Mouse (Mus musculus): ENCODE measurements around the gene Olfr206. TPM values are rescaled to one million over a fixed set of nuclear protein-coding genes. Genes with fewer than 3 reads are reported as not detected.
"Not testable (repeated sequence)": the region's sequence is repeated elsewhere in the genome, so short reads cannot be mapped to it uniquely, and the experiment has no call there.

Olfr206 gene
- total RNA-seq (2014; rRNA removed) (not detected in 2 replicates), polyA plus RNA-seq (2015; fragmentation: Nextera tagmentation; extraction: Ambion mirVana) (not detected in 2 replicates)

DNA sequence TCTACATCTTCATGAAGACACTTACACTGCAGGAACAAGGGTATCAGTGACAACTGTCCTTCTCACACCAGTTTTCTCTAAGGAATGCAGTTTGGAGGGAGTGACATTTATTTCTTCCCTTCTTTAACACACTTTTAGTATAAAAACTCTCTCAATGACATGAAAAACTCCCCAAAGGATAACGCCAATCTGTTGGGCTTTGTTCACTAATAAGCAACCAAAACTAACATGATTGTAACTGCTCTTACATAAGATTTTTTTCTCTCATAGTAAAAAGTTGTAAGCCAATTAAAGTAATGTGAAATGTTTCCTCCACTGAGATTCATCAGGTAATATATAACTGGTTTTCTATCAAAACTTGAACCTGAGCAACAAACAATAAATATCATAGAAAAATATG lies at the start of gene Olfr206:
Gene Olfr206, minus strand, starts transcription at position 101 of the 400 bp plus-strand sequence.
- no peak within 1 kb of the TSS for H3K27ac ChIP-seq (ENCODE audit: low read depth, low read length)

DNA sequence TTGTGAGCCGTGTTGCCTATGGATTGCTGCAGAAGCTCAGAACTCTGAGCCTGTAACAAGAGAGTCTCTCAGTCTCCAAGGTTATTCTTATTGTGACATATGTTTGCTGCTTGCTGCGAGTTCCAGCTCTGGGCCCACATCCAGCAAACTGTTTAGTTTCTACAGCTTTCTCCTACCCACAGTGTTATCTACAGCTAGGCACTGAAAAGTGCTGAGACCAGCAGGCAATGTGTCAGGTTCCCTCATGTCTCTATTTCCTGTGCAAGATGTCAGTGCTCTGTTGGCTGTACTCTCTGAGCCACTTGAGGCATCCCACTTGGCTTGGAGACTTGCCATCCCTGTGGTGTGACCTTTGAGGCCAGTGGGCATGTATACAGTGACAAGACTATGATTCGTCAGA lies 44.3 kb upstream of the Olfr206 start:
- TF ChIP-seq CTCF (IDR thresholded peaks at IDR 0.05): no peak
- Histone ChIP-seq H3K4me2 (ENCODE audit: low read depth, low read length, poor library complexity, severe bottlenecking) (no peak overlapping the region), H3K9ac (replicated peaks; ENCODE audit: low read length, poor library complexity, severe bottlenecking) (no peak overlapping the region), H3K36me3 (ENCODE audit: insufficient read depth, low read length) (no peaks in the 10 kb centered on the region), H3K4me3 (ENCODE audit: low read depth, low read length) (no peak overlapping the region), H3K4me1 (ENCODE audit: insufficient read depth, low read length) (no peaks in the 10 kb centered on the region), H3K9me3 (ENCODE audit: low read length) (0 out of 2 replicates have a peak, but pooled peaks cover 3% of the 10 kb centered on the region), H3K27me3 (ENCODE audit: insufficient read depth, low read length) (no peaks in the 10 kb centered on the region), H3K27ac (ENCODE audit: low read depth, low read length) (no peak overlapping the region)
- DNase-seq (ENCODE audit: low spot score): peak; percentile 13
- 75% methylated on average over 3 of the region's 3 CpGs for WGBS
- ATAC-seq (ENCODE audit: low FRiP score): peak; percentile 7; the same call in 1 of the 2 replicates

More for the DNA sequence above, at the start of gene Olfr206:
- Histone ChIP-seq H3K9me3 (ENCODE audit: low read length) (no peaks in the 10 kb centered on the region), H3K4me1 (ENCODE audit: insufficient read depth, low read length) (no peaks in the 10 kb centered on the region), H3K36me3 (ENCODE audit: insufficient read depth, low read length) (no peaks in the 10 kb centered on the region), H3K9ac (replicated peaks; ENCODE audit: low read length, poor library complexity, severe bottlenecking) (no peak within 1 kb of the TSS), H3K4me3 (ENCODE audit: low read depth, low read length) (no peak within 1 kb of the TSS), H3K4me2 (ENCODE audit: low read depth, low read length, poor library complexity, severe bottlenecking) (no peak within 1 kb of the TSS), H3K27me3 (ENCODE audit: insufficient read depth, low read length) (no peaks in the 10 kb centered on the region)
- TF ChIP-seq CTCF (IDR thresholded peaks at IDR 0.05): no peak
- DNase-seq (ENCODE audit: low spot score): no peak
- no peak for ATAC-seq (ENCODE audit: low FRiP score)
- 85% methylated on average over 1 of the region's 1 CpGs for WGBS

DNA sequence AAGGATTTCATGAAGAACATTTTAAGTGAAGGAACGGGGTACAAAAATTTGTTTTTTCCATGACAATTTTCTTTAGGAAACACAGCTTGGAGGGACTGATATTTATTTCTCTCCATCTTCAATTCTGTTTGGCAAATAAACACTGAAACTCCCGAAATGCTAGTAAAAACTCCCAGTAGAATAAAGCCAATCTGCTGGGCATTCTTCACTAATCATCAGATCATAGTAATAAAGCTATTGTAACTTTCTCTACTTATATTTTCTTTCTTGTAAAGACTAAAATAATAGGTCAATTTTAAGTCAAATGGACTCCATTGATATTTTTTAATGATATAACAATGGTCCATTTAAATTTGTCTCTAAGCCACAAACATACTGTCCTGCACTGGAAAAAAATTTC lies 14.8 kb upstream of the Olfr206 start, which contains the start of gene Olfr209:
Gene Olfr209, minus strand, starts transcription at position 101 of the 400 bp plus-strand sequence.
- ATAC-seq (ENCODE audit: low FRiP score): no peak
- H3K4me3 ChIP-seq (ENCODE audit: low read depth, low read length): no peak within 1 kb of the TSS
- H3K36me3 ChIP-seq (ENCODE audit: insufficient read depth, low read length): no peaks in the 10 kb centered on the region
- H3K4me1 ChIP-seq (ENCODE audit: insufficient read depth, low read length): no peaks in the 10 kb centered on the region
- H3K9ac ChIP-seq (replicated peaks; ENCODE audit: low read length, poor library complexity, severe bottlenecking): no peak within 1 kb of the TSS
- no peak for DNase-seq (ENCODE audit: low spot score)
- H3K4me2 ChIP-seq (ENCODE audit: low read depth, low read length, poor library complexity, severe bottlenecking): no peak within 1 kb of the TSS
- H3K27me3 ChIP-seq (ENCODE audit: insufficient read depth, low read length): no peaks in the 10 kb centered on the region
- TF ChIP-seq CTCF (IDR thresholded peaks at IDR 0.05): no peak
- H3K9me3 ChIP-seq (ENCODE audit: low read length): no peaks in the 10 kb centered on the region
- H3K27ac ChIP-seq (ENCODE audit: low read depth, low read length): no peak within 1 kb of the TSS
- 77% methylated on average over 2 of the region's 2 CpGs for WGBS

DNA sequence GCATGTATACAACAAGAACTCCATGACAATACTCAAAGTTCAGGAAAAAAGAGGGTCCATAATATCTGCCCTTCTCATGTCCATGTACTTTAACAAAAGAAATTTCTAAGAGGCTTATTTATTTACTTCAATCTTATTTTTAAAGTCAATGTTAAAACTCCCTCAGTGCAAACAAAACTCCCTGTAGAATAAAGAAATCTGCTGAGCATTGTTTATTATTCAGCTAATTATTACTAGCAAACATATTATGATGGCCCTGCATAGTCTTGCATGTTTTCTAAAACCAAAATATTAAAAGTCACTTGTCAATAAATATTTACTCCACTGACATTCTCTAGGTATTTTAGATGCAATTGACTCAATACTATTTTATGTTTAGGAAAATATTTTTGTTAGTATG lies 18.0 kb downstream of the Olfr206 start, which contains the start of gene Olfr205:
Gene Olfr205, minus strand, starts transcription at position 101 of the 400 bp plus-strand sequence.
- H3K4me1 ChIP-seq (ENCODE audit: insufficient read depth, low read length): no peaks in the 10 kb centered on the region
- no peaks in the 10 kb centered on the region for H3K36me3 ChIP-seq (ENCODE audit: insufficient read depth, low read length)
- no peak within 1 kb of the TSS for H3K9ac ChIP-seq (replicated peaks; ENCODE audit: low read length, poor library complexity, severe bottlenecking)
- no peak for TF ChIP-seq CTCF (IDR thresholded peaks at IDR 0.05)
- no peaks in the 10 kb centered on the region for H3K9me3 ChIP-seq (ENCODE audit: low read length)
- no peak within 1 kb of the TSS for H3K4me2 ChIP-seq (ENCODE audit: low read depth, low read length, poor library complexity, severe bottlenecking)
- H3K27me3 ChIP-seq (ENCODE audit: insufficient read depth, low read length): no peaks in the 10 kb centered on the region
- DNase-seq (ENCODE audit: low spot score): no peak
- H3K27ac ChIP-seq (ENCODE audit: low read depth, low read length): no peak within 1 kb of the TSS
- no peak within 1 kb of the TSS for H3K4me3 ChIP-seq (ENCODE audit: low read depth, low read length)
- no peak for ATAC-seq (ENCODE audit: low FRiP score)

DNA sequence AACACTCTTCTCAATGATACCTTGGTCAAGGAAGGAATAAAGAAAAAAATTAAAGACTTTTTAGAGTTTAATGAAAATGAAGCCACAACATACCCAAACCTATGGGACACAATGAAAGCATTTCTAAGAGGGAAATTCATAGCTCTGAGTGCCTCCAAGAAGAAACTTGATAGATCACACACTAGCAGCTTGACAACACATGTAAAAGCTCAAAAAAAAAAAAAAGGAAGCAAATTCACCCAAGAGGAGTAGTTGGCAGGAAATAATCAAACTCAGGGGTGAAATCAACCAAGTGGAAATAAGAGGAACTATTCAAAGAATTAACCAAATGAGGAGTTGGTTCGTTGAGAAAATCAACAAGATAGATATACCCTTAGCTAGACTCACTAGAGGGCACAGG lies 25.8 kb downstream of the Olfr206 start:
- not testable (repeated sequence) for H3K4me1 ChIP-seq (ENCODE audit: insufficient read depth, low read length)

DNA sequence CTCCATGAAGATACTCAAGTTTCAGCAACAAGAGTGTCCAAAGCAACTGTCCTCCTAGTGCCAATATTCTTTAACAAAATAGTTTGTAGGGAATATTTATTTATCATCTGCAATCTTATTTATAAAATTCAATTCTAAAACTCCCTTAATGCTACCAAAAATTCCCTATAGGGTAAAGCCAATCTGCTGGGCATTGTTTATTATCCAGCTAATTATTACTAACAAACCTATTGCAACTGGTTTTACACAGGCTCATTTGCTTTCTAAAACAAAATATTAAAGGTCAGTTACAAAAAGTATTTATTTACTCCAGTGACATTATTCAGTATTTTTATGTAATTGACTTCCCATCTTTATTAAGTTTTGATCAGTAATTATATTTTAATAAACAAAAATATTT lies 30.9 kb downstream of the Olfr206 start, which contains the start of gene Olfr204:
Gene Olfr204, minus strand, starts transcription at position 101 of the 400 bp plus-strand sequence.
- no peaks in the 10 kb centered on the region for H3K9me3 ChIP-seq (ENCODE audit: low read length)

More for the DNA sequence above, 25.8 kb downstream of the Olfr206 start:
- not testable (repeated sequence) for H3K9ac ChIP-seq (replicated peaks; ENCODE audit: low read length, poor library complexity, severe bottlenecking); H3K4me3 ChIP-seq (ENCODE audit: low read depth, low read length); ATAC-seq (ENCODE audit: low FRiP score); H3K4me2 ChIP-seq (ENCODE audit: low read depth, low read length, poor library complexity, severe bottlenecking); DNase-seq (ENCODE audit: low spot score); H3K9me3 ChIP-seq (ENCODE audit: low read length); H3K27me3 ChIP-seq (ENCODE audit: insufficient read depth, low read length); H3K27ac ChIP-seq (ENCODE audit: low read depth, low read length); H3K36me3 ChIP-seq (ENCODE audit: insufficient read depth, low read length)
- 77% methylated on average over 1 of the region's 1 CpGs for WGBS

More for the DNA sequence above, 30.9 kb downstream of the Olfr206 start, which contains the start of gene Olfr204:
- Histone ChIP-seq H3K9ac (replicated peaks; ENCODE audit: low read length, poor library complexity, severe bottlenecking) (no peak within 1 kb of the TSS), H3K4me2 (ENCODE audit: low read depth, low read length, poor library complexity, severe bottlenecking) (no peak within 1 kb of the TSS), H3K36me3 (ENCODE audit: insufficient read depth, low read length) (no peaks in the 10 kb centered on the region), H3K27ac (ENCODE audit: low read depth, low read length) (no peak within 1 kb of the TSS), H3K4me1 (ENCODE audit: insufficient read depth, low read length) (no peaks in the 10 kb centered on the region), H3K27me3 (ENCODE audit: insufficient read depth, low read length) (no peaks in the 10 kb centered on the region), H3K4me3 (ENCODE audit: low read depth, low read length) (no peak within 1 kb of the TSS)
- TF ChIP-seq CTCF (IDR thresholded peaks at IDR 0.05): no peak
- no peak for ATAC-seq (ENCODE audit: low FRiP score)
- no peak for DNase-seq (ENCODE audit: low spot score)

All from midbrain, postnatal 0 days (tissue).